Mouse (Mus musculus) myocyte (in vitro differentiated cells): Measurements from ENCODE around the gene Psap. TPM values are rescaled to one million over a fixed set of nuclear protein-coding genes. Genes with fewer than 3 reads are reported as not detected.

Experiments
- H3K27me3 ChIP-seq: one replicate; pipeline ENCODE4 v1.6.1; 2011; ENCODE audit not compliant: control insufficient read depth, insufficient read depth, insufficient read length
- H3K36me3 ChIP-seq: one replicate; pipeline ENCODE4 v1.6.1; 2011; ENCODE audit not compliant: control insufficient read depth, insufficient read depth
- H3K4me2 ChIP-seq: one replicate; pipeline ENCODE4 v1.6.1; 2011; ENCODE audit warnings: low read depth, control low read depth
- H3K4me3 ChIP-seq: one replicate; pipeline ENCODE4 v1.5.1; 2011; ENCODE audit warnings: mild to moderate bottlenecking, control low read depth, moderate library complexity
- H3K79me2 ChIP-seq: one replicate; pipeline ENCODE4 v1.6.1; 2011; ENCODE audit not compliant: control insufficient read depth, insufficient read depth
- H3ac ChIP-seq: one replicate; pipeline ENCODE4 v1.6.1; 2011; ENCODE audit not compliant: control insufficient read depth, insufficient read length
- CEBPB ChIP-seq: IDR thresholded peaks from 2 replicates; pipeline ENCODE4 v1.6.1; 2011; ENCODE audit warnings: mild to moderate bottlenecking, moderate library complexity; ENCODE audit not compliant: poor library complexity, insufficient read depth, severe bottlenecking
- E2F4 ChIP-seq: IDR thresholded peaks from one replicate; pipeline ENCODE4 v1.6.1; 2011; ENCODE audit warnings: mild to moderate bottlenecking, control low read depth, moderate library complexity; ENCODE audit not compliant: insufficient read depth
- MAX ChIP-seq: IDR thresholded peaks from one replicate; pipeline ENCODE4 v1.6.1; 2011; ENCODE audit warnings: low read depth, mild to moderate bottlenecking, control low read depth
- MYOD1 ChIP-seq, 3 experiments: IDR thresholded peaks; one replicate each; pipeline ENCODE4 v1.6.1; 2011; ENCODE audit warnings: control low read depth in 2 of 3, low read depth in 2 of 3, mild to moderate bottlenecking in 2 of 3, moderate library complexity in 1 of 3; ENCODE audit not compliant: insufficient read length in 2 of 3, control insufficient read depth in 1 of 3
- MYOG ChIP-seq, 3 experiments: IDR thresholded peaks; one replicate each; pipeline ENCODE4 v1.6.1; 2011; ENCODE audit warnings: control low read depth in 2 of 3, low read depth in 2 of 3, mild to moderate bottlenecking in 2 of 3; ENCODE audit not compliant: insufficient read length in 2 of 3, control insufficient read depth in 1 of 3, insufficient read depth in 1 of 3
- POLR2A ChIP-seq: IDR thresholded peaks from one replicate; pipeline ENCODE4 v1.6.1; 2011; ENCODE audit warnings: low read depth, mild to moderate bottlenecking, control low read depth, moderate library complexity; ENCODE audit not compliant: insufficient read length
- POLR2AphosphoS2 ChIP-seq: IDR thresholded peaks from one replicate; pipeline ENCODE4 v1.6.1; 2011; ENCODE audit warnings: low read depth, control low read depth; ENCODE audit not compliant: insufficient read length
- REST ChIP-seq: IDR thresholded peaks from one replicate; pipeline ENCODE4 v1.6.1; 2011; ENCODE audit warnings: mild to moderate bottlenecking, control low read depth, moderate library complexity; ENCODE audit not compliant: insufficient read depth, insufficient read length
- SRF ChIP-seq: IDR thresholded peaks from one replicate; pipeline ENCODE4 v1.6.1; 2011; ENCODE audit warnings: low read depth; ENCODE audit not compliant: control insufficient read depth, insufficient read length
- TCF12 ChIP-seq: IDR thresholded peaks from one replicate; pipeline ENCODE4 v1.6.1; 2011; ENCODE audit warnings: mild to moderate bottlenecking, control low read depth; ENCODE audit not compliant: poor library complexity, insufficient read depth, severe bottlenecking
- TCF3 ChIP-seq: IDR thresholded peaks from one replicate; pipeline ENCODE4 v1.6.1; 2011; ENCODE audit warnings: low read depth, control low read depth; ENCODE audit not compliant: insufficient read length
- USF1 ChIP-seq: IDR thresholded peaks from one replicate; pipeline ENCODE4 v1.6.1; 2011; ENCODE audit warnings: low read depth, mild to moderate bottlenecking, control low read depth, moderate library complexity
- polyA plus RNA-seq: library from polyadenylated mRNA; unstranded; fragments of >200 nt; fragmentation: generic; extraction: Trizol; gene quantifications from one replicate; pipeline ENCODE4 v1.2.1, GENCODE M21; 2012; ENCODE audit warnings: missing spikeins

Gene Psap
- polyA plus RNA-seq, 1 experiment = 729 TPM

DNA sequence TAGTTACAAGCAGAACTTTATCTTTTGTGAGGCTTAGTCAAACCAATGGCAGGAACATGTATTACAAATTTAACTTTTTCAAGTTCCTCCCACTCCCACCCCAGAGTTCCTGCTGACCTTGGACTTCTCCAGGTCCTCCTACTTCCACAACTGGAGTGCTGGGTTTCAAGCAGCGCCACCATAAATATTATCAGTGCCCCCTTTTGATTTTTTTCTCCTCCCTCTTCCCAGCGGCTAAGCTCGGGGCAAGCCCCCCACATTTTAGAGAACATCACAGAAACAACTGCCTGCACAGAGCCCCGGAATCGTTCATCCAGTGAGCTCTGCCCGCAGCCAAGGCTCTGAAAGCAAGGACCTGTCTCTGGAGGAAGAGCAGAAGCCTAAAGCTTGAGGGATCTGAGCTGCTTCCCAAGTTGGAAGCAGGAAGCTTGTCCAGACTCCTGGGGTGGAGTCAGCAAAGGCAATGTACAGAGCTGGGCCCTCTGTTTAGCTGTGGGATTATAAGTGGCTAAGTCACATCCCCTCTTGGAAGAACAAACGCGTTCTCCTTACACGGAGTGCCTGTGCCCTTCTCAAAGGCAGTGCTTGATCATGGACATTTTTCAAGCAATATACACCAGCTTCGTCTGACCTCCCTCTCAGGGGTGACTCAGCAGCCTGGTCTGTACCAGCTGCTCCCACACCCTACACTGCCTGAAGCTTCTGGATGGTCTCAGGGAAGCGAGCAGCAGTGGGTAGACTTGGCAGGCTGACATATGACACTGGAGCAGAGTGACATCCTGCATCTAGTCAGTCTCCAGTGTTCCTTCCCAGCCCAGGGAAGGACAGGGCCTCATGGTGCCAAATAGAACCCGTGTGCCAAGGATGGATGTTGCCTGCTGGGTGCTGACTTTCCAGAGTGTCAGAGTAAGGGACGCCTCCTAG lies 8.0 kb upstream of the Psap start:
- TF ChIP-seq MYOD1 (IDR thresholded peaks at IDR 0.05; ENCODE audit: control insufficient read depth in 1 of 3, insufficient read length in 2 of 3, low read depth in 2 of 3) (peak; percentile 9 to 91 (median 83)), MYOG (IDR thresholded peaks at IDR 0.05; ENCODE audit: control insufficient read depth in 1 of 3, insufficient read depth in 1 of 3, insufficient read length in 2 of 3, low read depth in 2 of 3) (peak; percentile 53 to 95 (median 71)), E2F4 (no peak)

DNA sequence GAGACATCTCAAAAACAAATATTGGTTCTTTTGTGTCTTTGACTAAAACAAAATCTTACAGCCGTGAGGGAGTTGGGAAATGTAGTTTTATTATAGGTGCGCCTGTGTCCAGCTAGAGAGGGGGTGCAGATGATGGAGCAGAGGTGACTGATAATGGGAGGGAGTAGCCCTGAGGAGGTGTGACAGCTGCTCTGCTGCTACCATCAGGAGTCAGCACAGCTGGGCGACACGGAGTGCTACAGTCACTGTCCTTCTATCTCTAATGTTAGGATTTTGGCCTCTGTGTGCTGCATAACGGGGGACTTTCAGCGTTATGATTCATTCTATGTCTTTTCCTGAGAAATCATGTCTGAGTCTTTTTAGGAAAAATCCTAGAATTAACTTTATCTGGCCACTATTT lies 6.4 kb upstream of the Psap start:
- H3K36me3 ChIP-seq = no peaks in the 10 kb centered on the region
- H3K4me3 ChIP-seq = no peak overlapping the region
- no peak overlapping the region for H3ac ChIP-seq
- H3K79me2 ChIP-seq = no peaks in the 10 kb centered on the region
- H3K4me2 ChIP-seq = no peak overlapping the region
- no peak for TF ChIP-seq TCF3
- TF ChIP-seq MAX = no peak
- TF ChIP-seq POLR2A = no peak
- TF ChIP-seq SRF = no peak
- peak in 2 of 3 experiments; percentile 10 to 56 for TF ChIP-seq MYOG (IDR thresholded peaks at IDR 0.05; ENCODE audit: control insufficient read depth in 1 of 3, insufficient read depth in 1 of 3, insufficient read length in 2 of 3, low read depth in 2 of 3)
- peak in 2 of 3 experiments; percentile 22 to 78 for TF ChIP-seq MYOD1 (IDR thresholded peaks at IDR 0.05; ENCODE audit: control insufficient read depth in 1 of 3, insufficient read length in 2 of 3, low read depth in 2 of 3)
- H3K27me3 ChIP-seq = no peaks in the 10 kb centered on the region

More for the DNA sequence above, 8.0 kb upstream of the Psap start:
- Histone ChIP-seq H3K27me3 (no peaks in the 10 kb centered on the region), H3K36me3 (no peaks in the 10 kb centered on the region), H3K4me2 (peak overlapping the region; percentile 61), H3K4me3 (no peak overlapping the region), H3ac (no peak overlapping the region), H3K79me2 (no peaks in the 10 kb centered on the region)

DNA sequence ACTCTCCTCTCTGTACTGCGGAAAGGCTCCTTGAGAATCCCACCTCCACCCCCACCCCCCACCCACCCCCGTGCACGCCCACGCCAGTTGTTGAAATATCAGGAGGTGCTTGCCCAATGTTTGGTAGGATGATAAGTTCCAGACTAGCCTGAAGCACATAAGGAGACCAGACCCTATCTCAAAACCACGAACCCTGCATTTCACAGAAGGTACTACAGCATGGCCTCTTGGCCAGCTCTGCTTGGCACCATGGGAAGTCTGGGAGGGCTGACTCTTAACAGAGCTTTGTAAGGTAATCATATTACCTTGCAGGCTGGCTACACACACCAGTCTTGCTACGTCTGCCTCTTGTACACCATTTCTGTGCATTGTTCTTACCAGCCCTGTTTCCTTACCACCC lies 5.2 kb upstream of the Psap start:
- no peak overlapping the region for H3K4me3 ChIP-seq
- no peak overlapping the region for H3K4me2 ChIP-seq
- H3K36me3 ChIP-seq = no peaks in the 10 kb centered on the region
- H3ac ChIP-seq = no peak overlapping the region
- H3K79me2 ChIP-seq = no peaks in the 10 kb centered on the region
- no peaks in the 10 kb centered on the region for H3K27me3 ChIP-seq
- TF ChIP-seq CEBPB (no peak), TCF3 (no peak), TCF12 (no peak), POLR2AphosphoS2 (no peak), MYOG (IDR thresholded peaks at IDR 0.05; ENCODE audit: control insufficient read depth in 1 of 3, insufficient read depth in 1 of 3, insufficient read length in 2 of 3, low read depth in 2 of 3) (no peak), REST (no peak), MYOD1 (IDR thresholded peaks at IDR 0.05; ENCODE audit: control insufficient read depth in 1 of 3, insufficient read length in 2 of 3, low read depth in 2 of 3) (no peak), POLR2A (no peak), USF1 (no peak), E2F4 (no peak)

- Histone ChIP-seq H3K27me3 (no peaks in the 10 kb centered on the region), H3K4me2 (no peak overlapping the region), H3ac (no peak overlapping the region), H3K79me2 (peaks cover 9% of the 10 kb centered on the region), H3K4me3 (no peak overlapping the region), H3K36me3 (no peaks in the 10 kb centered on the region)
- no peak for TF ChIP-seq CEBPB
- TF ChIP-seq POLR2AphosphoS2 = no peak
- no peak for TF ChIP-seq REST
- TF ChIP-seq SRF = no peak
- TF ChIP-seq MAX = no peak
- no peak for TF ChIP-seq TCF12
- TF ChIP-seq POLR2A = no peak
- TF ChIP-seq TCF3 = no peak
- TF ChIP-seq MYOG (IDR thresholded peaks at IDR 0.05; ENCODE audit: control insufficient read depth in 1 of 3, insufficient read depth in 1 of 3, insufficient read length in 2 of 3, low read depth in 2 of 3) = no peak
Observed at GRCm38 (mm10) chr10:60273382-60273781, 4.0 kb upstream of the Psap start.

GRCm38 (mm10) chr10:60278006-60278399 lies 576 bp downstream of the Psap start:
- Histone ChIP-seq H3ac (peak overlapping the region; percentile 31), H3K4me2 (peak overlapping the region; percentile 91)
- TF ChIP-seq POLR2AphosphoS2 (no peak), SRF (no peak), POLR2A (no peak), USF1 (no peak), CEBPB (no peak), REST (no peak), TCF12 (no peak), E2F4 (no peak), MAX (no peak), MYOG (IDR thresholded peaks at IDR 0.05; ENCODE audit: control insufficient read depth in 1 of 3, insufficient read depth in 1 of 3, insufficient read length in 2 of 3, low read depth in 2 of 3) (no peak), MYOD1 (IDR thresholded peaks at IDR 0.05; ENCODE audit: control insufficient read depth in 1 of 3, insufficient read length in 2 of 3, low read depth in 2 of 3) (no peak), TCF3 (no peak)

More at GRCm38 (mm10) chr10:60278006-60278399, 576 bp downstream of the Psap start:
- Histone ChIP-seq H3K27me3 (no peaks in the 10 kb centered on the region), H3K36me3 (no peaks in the 10 kb centered on the region), H3K4me3 (peak overlapping the region; percentile 97), H3K79me2 (peaks cover 55% of the 10 kb centered on the region)
